Mouse (Mus musculus) cerebellum, adult 2 months (tissue): ENCODE measurements around the gene Camkmt.

Source experiments
- CTCF ChIP-seq: fragments of 200-500 bp; IDR thresholded peaks from 2 replicates; pipeline ENCODE4 v1.5.1; 2011; ENCODE audit warnings: low read depth, mild to moderate bottlenecking, control low read depth, low read length, moderate library complexity, borderline replicate concordance; ENCODE audit not compliant: insufficient read depth
- POLR2A ChIP-seq: fragments of 200-500 bp; IDR thresholded peaks from 2 replicates; pipeline ENCODE4 v1.6.1; 2011; ENCODE audit warnings: low read length, control low read depth, borderline replicate concordance; ENCODE audit not compliant: insufficient read depth

GRCm38 (mm10) chr17:85393891-85394321 lies 303.6 kb downstream of the Camkmt start:
- TF ChIP-seq CTCF (no peak), POLR2A (no peak)
